Mouse (Mus musculus) embryonic facial prominence, embryonic 13.5 days (tissue): ENCODE measurements at regions not wholly inside any gene's neighbourhood (a gene's known extent, or its start where the extent isn't known, plus 50 kb on each side); places are given as distances from the start of the nearest gene placed in this dataset.

Experiments
- ATAC-seq: fragments of 200-750 bp; cut with Nextera tagmentation; 2 replicates; pipeline ENCODE4 v1.8.0; 2017; ENCODE audit warnings: low read depth; ENCODE audit not compliant: insufficient number of reproducible peaks, insufficient read depth, low FRiP score, low TSS enrichment
- H3K27ac ChIP-seq: fragments of 300-500 bp; sonication (generic); 2 replicates; pipeline ENCODE4 v1.5.1; 2015; ENCODE audit warnings: moderate library complexity, mild to moderate bottlenecking, inconsistent platforms
- H3K27me3 ChIP-seq: fragments of 300-500 bp; sonication (generic); 2 replicates; pipeline ENCODE4 v1.6.1; 2015; ENCODE audit warnings: mild to moderate bottlenecking, inconsistent platforms
- H3K36me3 ChIP-seq: fragments of 300-500 bp; sonication (generic); 2 replicates; pipeline ENCODE4 v1.6.1; 2015; ENCODE audit warnings: mild to moderate bottlenecking, inconsistent platforms
- H3K4me1 ChIP-seq: fragments of 300-500 bp; sonication (generic); 2 replicates; pipeline ENCODE4 v1.6.1; 2015; ENCODE audit warnings: inconsistent platforms
- H3K4me2 ChIP-seq: fragments of 300-500 bp; sonication (generic); 2 replicates; pipeline ENCODE4 v1.6.1; 2015; ENCODE audit warnings: moderate library complexity, mild to moderate bottlenecking, inconsistent platforms
- H3K4me3 ChIP-seq: fragments of 300-500 bp; sonication (generic); 2 replicates; pipeline ENCODE4 v1.5.1; 2015; ENCODE audit warnings: mild to moderate bottlenecking, inconsistent platforms
- H3K9ac ChIP-seq: fragments of 300-500 bp; sonication (generic); 2 replicates; pipeline ENCODE4 v1.6.1; 2015; ENCODE audit warnings: mild to moderate bottlenecking, inconsistent platforms
- H3K9me3 ChIP-seq: fragments of 300-500 bp; sonication (generic); 2 replicates; pipeline ENCODE4 v1.6.1; 2016; ENCODE audit warnings: inconsistent platforms
- WGBS: fragments of 180-500 bp; shearing (Covaris S2); methylation state at CpG from one replicate; pipeline ENCODE4 v1.1.7; 2015; ENCODE audit warnings: mixed read lengths; 5-methylcytosine and 5-hydroxymethylcytosine counted together

- H3K4me1 ChIP-seq: no peaks in the 10 kb centered on the region
- no peaks in the 10 kb centered on the region for H3K27me3 ChIP-seq
- H3K4me3 ChIP-seq: no peak overlapping the region
- H3K9me3 ChIP-seq: no peaks in the 10 kb centered on the region
- H3K36me3 ChIP-seq: no peaks in the 10 kb centered on the region
- H3K9ac ChIP-seq: no peak overlapping the region
- no peak overlapping the region for H3K27ac ChIP-seq
- no peak overlapping the region for H3K4me2 ChIP-seq
- no peak for ATAC-seq
These were observed 465.1 kb upstream of the Celf2 start for GRCm38 (mm10) chr2:7974471-7974870.

- H3K9me3 ChIP-seq: no peaks in the 10 kb centered on the region
These were observed 454.1 kb upstream of the Celf2 start for GRCm38 (mm10) chr2:7963456-7963855.

DNA sequence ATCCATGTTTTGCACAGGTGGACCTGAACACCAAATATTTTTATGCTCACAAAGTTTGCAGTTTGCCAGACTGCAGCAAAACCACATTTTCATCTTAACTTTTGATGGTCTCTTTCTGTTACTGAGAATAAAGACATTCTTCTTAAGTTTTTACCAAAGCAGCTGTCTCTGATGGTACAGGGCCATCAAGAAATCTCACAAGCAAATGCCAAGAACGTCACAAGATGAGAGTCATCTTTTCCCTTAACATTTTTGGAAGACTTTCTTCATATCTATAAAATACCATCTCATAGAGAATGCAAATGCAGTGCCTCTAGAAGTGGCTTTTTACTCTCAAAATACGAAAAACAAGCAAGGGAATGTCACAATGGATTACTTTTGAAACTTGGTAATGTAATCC is 444.8 kb upstream of the Celf2 start:
- no peaks in the 10 kb centered on the region for H3K36me3 ChIP-seq
- H3K4me1 ChIP-seq: no peaks in the 10 kb centered on the region
- no peaks in the 10 kb centered on the region for H3K27me3 ChIP-seq
- no peak overlapping the region for H3K9ac ChIP-seq
- H3K4me2 ChIP-seq: no peak overlapping the region
- ATAC-seq: no peak
- WGBS: 55% methylated on average over 2 of the region's 2 CpGs
- no peak overlapping the region for H3K27ac ChIP-seq
- no peak overlapping the region for H3K4me3 ChIP-seq
- no peaks in the 10 kb centered on the region for H3K9me3 ChIP-seq

More at GRCm38 (mm10) chr2:7963456-7963855, 454.1 kb upstream of the Celf2 start:
- Histone ChIP-seq H3K4me2 (no peak overlapping the region), H3K4me3 (no peak overlapping the region), H3K9ac (no peak overlapping the region), H3K27me3 (no peaks in the 10 kb centered on the region), H3K4me1 (no peaks in the 10 kb centered on the region), H3K27ac (no peak overlapping the region), H3K36me3 (no peaks in the 10 kb centered on the region)
- no peak for ATAC-seq

DNA sequence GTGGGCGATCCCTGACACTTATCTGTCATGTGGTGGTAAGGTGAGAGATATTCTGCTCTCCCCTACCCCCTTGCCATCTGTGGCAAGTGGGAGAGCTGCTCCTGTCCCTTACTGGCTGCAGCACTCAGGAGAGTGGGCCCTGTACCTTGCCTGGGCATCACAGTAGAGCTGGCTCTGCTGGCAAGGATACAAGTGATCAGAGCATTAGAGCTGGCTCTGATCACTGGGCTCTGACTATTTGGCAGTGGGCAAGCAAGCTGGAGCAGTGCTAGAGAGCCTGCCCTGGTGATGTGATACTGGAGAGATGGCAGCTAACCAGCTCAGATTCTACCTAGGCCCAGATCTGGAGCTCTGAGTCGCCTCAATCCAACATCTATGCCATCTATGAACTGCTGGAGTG is 443.5 kb upstream of the Celf2 start:
- no peaks in the 10 kb centered on the region for H3K36me3 ChIP-seq
- ATAC-seq: no peak
- WGBS: 80% methylated on average over 2 of the region's 2 CpGs
- no peak overlapping the region for H3K4me3 ChIP-seq
- H3K4me1 ChIP-seq: no peaks in the 10 kb centered on the region
- H3K27ac ChIP-seq: no peak overlapping the region
- no peak overlapping the region for H3K4me2 ChIP-seq
- H3K27me3 ChIP-seq: no peaks in the 10 kb centered on the region
- no peak overlapping the region for H3K9ac ChIP-seq
- no peaks in the 10 kb centered on the region for H3K9me3 ChIP-seq

DNA sequence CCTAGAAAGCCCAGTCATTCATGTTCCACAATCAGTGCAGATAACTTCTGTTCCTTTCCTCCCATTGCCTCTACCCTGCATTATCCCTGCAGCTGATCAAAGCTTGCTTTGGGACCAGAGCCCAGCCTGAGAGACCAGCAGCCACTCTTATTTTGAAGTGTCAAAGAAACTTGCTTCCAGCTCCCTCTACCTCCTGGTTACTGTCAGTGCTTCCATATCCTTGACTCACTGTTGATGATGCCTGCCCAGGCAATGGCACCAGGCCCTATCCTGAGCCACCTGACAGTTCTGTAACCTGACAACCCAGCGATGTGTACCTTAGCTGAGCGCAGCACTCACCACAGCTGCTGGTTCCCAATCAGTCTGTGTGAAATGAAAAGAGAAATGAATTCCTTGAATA is 435.6 kb upstream of the Celf2 start:
- no peaks in the 10 kb centered on the region for H3K36me3 ChIP-seq
- ATAC-seq: no peak
- no peaks in the 10 kb centered on the region for H3K9me3 ChIP-seq
- H3K9ac ChIP-seq: no peak overlapping the region
- no peak overlapping the region for H3K27ac ChIP-seq
- WGBS: 71% methylated on average over 2 of the region's 2 CpGs
- H3K4me1 ChIP-seq: no peaks in the 10 kb centered on the region
- no peak overlapping the region for H3K4me2 ChIP-seq
- no peaks in the 10 kb centered on the region for H3K27me3 ChIP-seq
- no peak overlapping the region for H3K4me3 ChIP-seq

- WGBS: 77% methylated on average over 6 of the region's 6 CpGs
These were observed 424.3 kb upstream of the Celf2 start for GRCm38 (mm10) chr2:7933617-7934016.

GRCm38 (mm10) chr2:7906271-7906670 is 396.9 kb upstream of the Celf2 start:
- no peak overlapping the region for H3K9ac ChIP-seq
- 23% methylated on average over 1 of the region's 1 CpGs for WGBS
- H3K4me2 ChIP-seq: no peak overlapping the region
- H3K36me3 ChIP-seq: no peaks in the 10 kb centered on the region
- no peaks in the 10 kb centered on the region for H3K4me1 ChIP-seq
- no peaks in the 10 kb centered on the region for H3K27me3 ChIP-seq
- H3K4me3 ChIP-seq: no peak overlapping the region
- no peak overlapping the region for H3K27ac ChIP-seq
- no peaks in the 10 kb centered on the region for H3K9me3 ChIP-seq
- no peak for ATAC-seq

More at GRCm38 (mm10) chr2:7933617-7934016, 424.3 kb upstream of the Celf2 start:
- no peak for ATAC-seq
- Histone ChIP-seq H3K36me3 (no peaks in the 10 kb centered on the region), H3K9ac (no peak overlapping the region), H3K4me1 (no peaks in the 10 kb centered on the region), H3K4me3 (no peak overlapping the region), H3K4me2 (no peak overlapping the region), H3K27ac (no peak overlapping the region), H3K9me3 (no peaks in the 10 kb centered on the region), H3K27me3 (no peaks in the 10 kb centered on the region)

DNA sequence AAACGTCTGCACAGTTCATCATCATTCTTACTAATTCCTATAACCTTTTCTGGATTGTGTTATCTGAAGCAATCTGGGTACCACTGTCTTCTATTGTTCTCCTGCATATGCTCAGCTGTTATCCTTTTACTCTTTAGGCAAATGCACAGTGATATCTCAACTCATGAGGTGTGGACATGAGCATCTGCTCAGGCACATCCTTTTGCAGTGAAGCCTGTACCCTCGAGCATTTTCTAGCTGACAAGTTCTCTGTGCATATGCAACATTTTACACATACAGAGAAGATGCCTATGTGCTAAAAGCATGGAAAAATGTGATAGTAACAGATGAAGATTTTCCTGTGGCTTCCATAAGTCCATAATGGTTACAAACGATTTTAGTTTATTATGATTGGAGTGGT is 384.4 kb upstream of the Celf2 start:
- Histone ChIP-seq H3K4me1 (no peaks in the 10 kb centered on the region), H3K4me2 (no peak overlapping the region), H3K27ac (no peak overlapping the region), H3K9ac (no peak overlapping the region), H3K9me3 (no peaks in the 10 kb centered on the region; the same call in 1 of the 2 replicates), H3K4me3 (no peak overlapping the region), H3K27me3 (no peaks in the 10 kb centered on the region), H3K36me3 (no peaks in the 10 kb centered on the region)
- 71% methylated on average over 3 of the region's 3 CpGs for WGBS
- no peak for ATAC-seq
